Mouse (Mus musculus) lung, embryonic 14.5 days (tissue): ENCODE results near the gene Tcl1b2. TPM values are rescaled to one million over a fixed set of nuclear protein-coding genes. Genes with fewer than 3 reads are reported as not detected.
A peak's percentile ranks its signal among the peaks of the same experiment; 100 is the strongest.
"Not testable (repeated sequence)": the region's sequence is repeated elsewhere in the genome, so short reads cannot be mapped to it uniquely, and the experiment has no call there.

ENCODE experiments used
- ATAC-seq: fragments of 200-750 bp; cut with Nextera tagmentation; 2 replicates; pipeline ENCODE4 v1.8.0; 2017; ENCODE audit warnings: mild to moderate bottlenecking, moderate TSS enrichment, moderate library complexity; ENCODE audit not compliant: insufficient read depth
- DNase-seq: peaks from one replicate; pipeline ENCODE4 v3.0.0-alpha.2; 2015
- H3K27ac ChIP-seq: fragments of 300-500 bp; sonication (generic); 2 replicates; pipeline ENCODE4 v1.5.1; 2014; ENCODE audit warnings: low read depth, mild to moderate bottlenecking, moderate library complexity
- H3K27me3 ChIP-seq: fragments of 300-500 bp; sonication (generic); 2 replicates; pipeline ENCODE4 v1.6.1; 2014; ENCODE audit warnings: low read length, control low read depth; ENCODE audit not compliant: insufficient read depth
- H3K36me3 ChIP-seq: fragments of 300-500 bp; sonication (generic); 2 replicates; pipeline ENCODE4 v1.6.1; 2014; ENCODE audit warnings: control low read depth; ENCODE audit not compliant: insufficient read depth
- H3K4me1 ChIP-seq: fragments of 300-500 bp; sonication (generic); 2 replicates; pipeline ENCODE4 v1.6.1; 2014; ENCODE audit warnings: antibody characterized with exemption, control low read depth; ENCODE audit not compliant: insufficient read depth
- H3K4me2 ChIP-seq: fragments of 300-500 bp; sonication (generic); 2 replicates; pipeline ENCODE4 v1.6.1; 2014; ENCODE audit warnings: mild to moderate bottlenecking
- H3K4me3 ChIP-seq: fragments of 300-500 bp; sonication (generic); 2 replicates; pipeline ENCODE4 v1.5.1; 2014; ENCODE audit warnings: low read depth, low read length
- H3K9ac ChIP-seq: fragments of 300-500 bp; sonication (generic); 2 replicates; pipeline ENCODE4 v1.6.1; 2014
- H3K9me3 ChIP-seq: fragments of 300-500 bp; sonication (generic); 2 replicates; pipeline ENCODE4 v1.6.1; 2016; ENCODE audit warnings: low read depth, low read length, control low read depth
- CTCF ChIP-seq: IDR thresholded peaks from 2 replicates; pipeline ENCODE4 v1.5.1; 2016; ENCODE audit warnings: antibody characterized with exemption, low read depth
- WGBS: fragments of 180-500 bp; shearing (Covaris S2); extraction: QIAGEN DNeasy Blood & Tissue Kit; methylation state at CpG from one replicate; pipeline ENCODE4 v1.1.7; 2014; 5-methylcytosine and 5-hydroxymethylcytosine counted together
- polyA plus RNA-seq: library from polyadenylated mRNA; unstranded; fragments of >200 nt; fragmentation: Nextera tagmentation; extraction: Ambion mirVana; gene quantifications from 2 replicates; pipeline ENCODE4 v1.2.1, GENCODE M21; 2014

Gene Tcl1b2
- polyA plus RNA-seq, 1 experiment from 2014 or later: not detected

- Histone ChIP-seq H3K9ac (no peak overlapping the region), H3K27ac (no peak overlapping the region), H3K4me2 (no peak overlapping the region), H3K4me1 (no peaks in the 10 kb centered on the region), H3K9me3 (no peaks in the 10 kb centered on the region), H3K4me3 (no peak overlapping the region), H3K27me3 (no peaks in the 10 kb centered on the region), H3K36me3 (no peaks in the 10 kb centered on the region)
- WGBS: 87% methylated on average over 3 of the region's 3 CpGs
- no peak for DNase-seq
- TF ChIP-seq CTCF: no peak
- ATAC-seq: no peak
Observed at GRCm38 (mm10) chr12:105143096-105143495, 2.7 kb upstream of the Tcl1b2 start.

- WGBS: 33% methylated on average over 1 of the region's 1 CpGs
- H3K4me2 ChIP-seq, H3K36me3 ChIP-seq, ATAC-seq, H3K9ac ChIP-seq, H3K9me3 ChIP-seq, H3K27me3 ChIP-seq, H3K27ac ChIP-seq, H3K4me3 ChIP-seq, DNase-seq, H3K4me1 ChIP-seq: not testable (repeated sequence)
Observed at GRCm38 (mm10) chr12:105144928-105145327, 886 bp upstream of the Tcl1b2 start.

- not testable (repeated sequence) for H3K9me3 ChIP-seq, ATAC-seq, H3K36me3 ChIP-seq, H3K4me3 ChIP-seq, H3K27me3 ChIP-seq, H3K4me1 ChIP-seq, DNase-seq, H3K27ac ChIP-seq, H3K4me2 ChIP-seq, H3K9ac ChIP-seq
- 63% methylated on average over 4 of the region's 4 CpGs for WGBS
Observed at GRCm38 (mm10) chr12:105155286-105155685, 9.5 kb downstream of the Tcl1b2 start.

GRCm38 (mm10) chr12:105158842-105159241 lies 13.0 kb downstream of the Tcl1b2 start:
- Histone ChIP-seq H3K4me2 (no peak overlapping the region), H3K9ac (no peak overlapping the region), H3K27me3 (no peaks in the 10 kb centered on the region), H3K36me3 (no peaks in the 10 kb centered on the region), H3K4me3 (no peak overlapping the region), H3K9me3 (no peaks in the 10 kb centered on the region), H3K27ac (no peak overlapping the region), H3K4me1 (no peaks in the 10 kb centered on the region)
- ATAC-seq (no peak), DNase-seq (no peak)
- TF ChIP-seq CTCF: no peak
- 67% methylated on average over 6 of the region's 6 CpGs for WGBS

GRCm38 (mm10) chr12:105159390-105159789 lies 13.6 kb downstream of the Tcl1b2 start, which contains the start of gene Tcl1b1:
Tcl1b1 (plus strand) TSS chr12:105159690.
- H3K4me2 ChIP-seq: no peak within 1 kb of the TSS
- no peak for TF ChIP-seq CTCF
- no peak within 1 kb of the TSS for H3K27ac ChIP-seq
- DNase-seq (no peak), ATAC-seq (no peak)
- no peak within 1 kb of the TSS for H3K9ac ChIP-seq
- H3K27me3 ChIP-seq: no peaks in the 10 kb centered on the region
- no peak within 1 kb of the TSS for H3K4me3 ChIP-seq
- no peaks in the 10 kb centered on the region for H3K36me3 ChIP-seq
- 67% methylated on average over 4 of the region's 4 CpGs for WGBS
- H3K4me1 ChIP-seq: no peaks in the 10 kb centered on the region
- no peaks in the 10 kb centered on the region for H3K9me3 ChIP-seq

- Histone ChIP-seq H3K4me3 (no peak overlapping the region), H3K27me3 (no peaks in the 10 kb centered on the region), H3K4me1 (no peaks in the 10 kb centered on the region), H3K4me2 (no peak overlapping the region), H3K36me3 (no peaks in the 10 kb centered on the region), H3K9me3 (no peaks in the 10 kb centered on the region), H3K9ac (no peak overlapping the region), H3K27ac (no peak overlapping the region)
- DNase-seq (no peak), ATAC-seq (no peak)
- 59% methylated on average over 3 of the region's 3 CpGs for WGBS
- TF ChIP-seq CTCF: no peak
Observed at GRCm38 (mm10) chr12:105166734-105167133, 20.9 kb downstream of the Tcl1b2 start.

- no peaks in the 10 kb centered on the region for H3K36me3 ChIP-seq
- peak; percentile 63 for DNase-seq
- H3K27me3 ChIP-seq: no peaks in the 10 kb centered on the region
- ATAC-seq: peak; percentile 90
- no peak for TF ChIP-seq CTCF
- no peaks in the 10 kb centered on the region for H3K4me1 ChIP-seq
- no peak overlapping the region for H3K4me2 ChIP-seq
- H3K27ac ChIP-seq: no peak overlapping the region
- H3K9ac ChIP-seq: no peak overlapping the region
- no peak overlapping the region for H3K4me3 ChIP-seq
- H3K9me3 ChIP-seq: no peaks in the 10 kb centered on the region
- WGBS: 48% methylated on average over 2 of the region's 2 CpGs
Observed at GRCm38 (mm10) chr12:105173366-105173765, 27.6 kb downstream of the Tcl1b2 start.

- H3K4me1 ChIP-seq, H3K27ac ChIP-seq, H3K9me3 ChIP-seq, H3K9ac ChIP-seq, H3K27me3 ChIP-seq, H3K4me2 ChIP-seq, DNase-seq, ATAC-seq, H3K4me3 ChIP-seq, H3K36me3 ChIP-seq: not testable (repeated sequence)
- TF ChIP-seq CTCF: peak; percentile 41; the same call in 1 of the 2 replicates
- WGBS: 31% methylated on average over 2 of the region's 2 CpGs
Observed at GRCm38 (mm10) chr12:105174318-105174717, 28.5 kb downstream of the Tcl1b2 start.

GRCm38 (mm10) chr12:105176044-105176443 lies 30.2 kb downstream of the Tcl1b2 start, which contains the start of gene Tcl1b5:
Tcl1b5 (plus strand) TSS chr12:105176344.
- not testable (repeated sequence) for DNase-seq, ATAC-seq, H3K4me2 ChIP-seq, H3K36me3 ChIP-seq, H3K27me3 ChIP-seq, H3K4me1 ChIP-seq, H3K4me3 ChIP-seq, H3K9ac ChIP-seq, H3K27ac ChIP-seq, H3K9me3 ChIP-seq
- 57% methylated on average over 3 of the region's 3 CpGs for WGBS

- not testable (repeated sequence) for DNase-seq, H3K36me3 ChIP-seq, H3K9ac ChIP-seq, H3K4me3 ChIP-seq, H3K27ac ChIP-seq, H3K4me1 ChIP-seq, ATAC-seq, H3K27me3 ChIP-seq, H3K4me2 ChIP-seq, H3K9me3 ChIP-seq
- 60% methylated on average over 4 of the region's 4 CpGs for WGBS
Observed at GRCm38 (mm10) chr12:105181040-105181644, 35.3 kb downstream of the Tcl1b2 start.
